Mouse (Mus musculus): ENCODE results near the gene Mtap.

- no peak for TF ChIP-seq EP300 (IDR thresholded peaks at IDR 0.05)
- TF ChIP-seq CTCF (IDR thresholded peaks at IDR 0.05): no peak
These were observed 20.9 kb upstream of the Mtap start for GRCm38 (mm10) chr4:89116006-89116405.
